ENCODE assay signal across 16 mouse cellular contexts in the genomic region with DNA sequence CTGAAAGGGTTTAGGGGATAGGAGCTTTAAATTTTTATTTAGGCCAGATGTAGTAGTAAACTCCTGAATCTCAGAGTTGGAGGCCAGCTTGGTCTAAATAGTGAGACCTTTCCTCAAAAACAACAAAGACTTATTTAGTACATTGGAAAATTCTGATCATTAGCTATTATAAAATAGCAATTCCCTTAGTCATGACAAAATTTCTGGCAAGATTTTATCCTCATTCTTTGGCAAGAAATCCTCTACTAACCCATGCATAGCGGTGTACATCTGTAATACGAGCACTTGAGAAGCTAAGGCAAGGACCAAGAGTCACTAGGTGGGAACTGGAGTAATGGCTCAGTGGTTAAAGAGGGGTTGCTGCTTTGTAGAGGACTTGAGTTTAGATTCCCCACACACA. TPM values are rescaled to one million over a fixed set of nuclear protein-coding genes. Genes with fewer than 3 reads are reported as not detected.
DNase-seq lines count a peak whose midpoint lies in the region; TF ChIP-seq lines count a peak whose summit lies in the region.
"Had no signal": no experiment of that assay in that cellular context is flagged by ENCODE, and none has a peak within 500 bp of the region (broad histone marks: within the 10 kb centered on the region; RNA-seq: fewer than 3 reads in every experiment).

No protein-coding gene starts in this region.

- no peak for TF ChIP-seq CTCF in cerebellum, adult 2 months (IDR thresholded peaks at IDR 0.05; ENCODE audit: borderline replicate concordance, insufficient read depth, low read depth, low read length)

- H3K4me1 ChIP-seq in cerebellum, adult 2 months (ENCODE audit: control insufficient read depth, insufficient read depth, low read length): no peaks in the 10 kb centered on the region
- H3K4me1 ChIP-seq: embryonic facial prominence, embryonic 10.5 days; forebrain, embryonic 10.5 days; heart, embryonic 10.5 days; hindbrain, embryonic 15.5 days had no signal

- peak; percentile 8 for DNase-seq in 3134 (ENCODE audit: extremely low read depth, insufficient read length, low spot score)
- DNase-seq in 3T3-L1 (ENCODE audit: low read depth, low spot score): peak; percentile 47
- peak; percentile 50 for DNase-seq in adipocyte (ENCODE audit: low spot score)
- peak; percentile 11 for DNase-seq in skeletal muscle tissue, adult 2 months (ENCODE audit: low read depth, low spot score)
- no peak for DNase-seq in testis, postnatal 10 days (ENCODE audit: low spot score)
- no peak for DNase-seq in cerebellum, adult 2 months
- DNase-seq: cerebellum, adult 18-20 months; cerebellum, postnatal 10 days; gastrocnemius, postnatal 10 days; heart, adult 18-20 months; heart, postnatal 14 days had no signal

- no peaks in the 10 kb centered on the region for H3K27me3 ChIP-seq in cerebellum, adult 2 months (ENCODE audit: control insufficient read depth, insufficient read depth, low read length)
- H3K27me3 ChIP-seq: CH12.LX; hindbrain, embryonic 15.5 days had no signal

- no peak overlapping the region for H3K27ac ChIP-seq in cerebellum, adult 2 months (ENCODE audit: insufficient read depth, low read length)
- H3K27ac ChIP-seq: embryonic facial prominence, embryonic 10.5 days; forebrain, embryonic 10.5 days; heart, embryonic 10.5 days; hindbrain, embryonic 15.5 days had no signal

- no peak overlapping the region for H3K4me3 ChIP-seq in cerebellum, adult 2 months (replicated peaks; ENCODE audit: insufficient read depth, low read depth, low read length)
- H3K4me3 ChIP-seq: embryonic facial prominence, embryonic 10.5 days; forebrain, embryonic 10.5 days; heart, embryonic 10.5 days; hindbrain, embryonic 15.5 days had no signal

- 29% methylated on average over 2 of the region's 2 CpGs for WGBS in cerebellum, adult 2 months

- TF ChIP-seq POLR2A in cerebellum, adult 2 months (IDR thresholded peaks at IDR 0.05; ENCODE audit: borderline replicate concordance, insufficient read depth, low read length): no peak

RNA-seq across cellular contexts. Expression of gene Kdm2a, which starts 27.4 kb away (rescaled TPM):
- polyA plus RNA-seq in cerebellum, adult 2 months (2012; rRNA removed): 87.1 and 90.4 TPM in 2 replicates

Comparison
In these comparisons a context has a peak if more than half of its experiments do, and no peak if none do; other contexts are left out.
1. DNase-seq: peak in 3134 (single experiment), 3T3-L1 (single experiment), adipocyte (single experiment) and skeletal muscle tissue, adult 2 months (single experiment); none in testis, postnatal 10 days (single experiment) and cerebellum, adult 2 months (0 of 2).